Mouse (Mus musculus): ENCODE measurements around the gene Il4i1. TPM values are rescaled to one million over a fixed set of nuclear protein-coding genes. Genes with fewer than 3 reads are reported as not detected.

Gene Il4i1
- polyA plus RNA-seq, 2 experiments, result 0.22 to 0.40 TPM

DNA sequence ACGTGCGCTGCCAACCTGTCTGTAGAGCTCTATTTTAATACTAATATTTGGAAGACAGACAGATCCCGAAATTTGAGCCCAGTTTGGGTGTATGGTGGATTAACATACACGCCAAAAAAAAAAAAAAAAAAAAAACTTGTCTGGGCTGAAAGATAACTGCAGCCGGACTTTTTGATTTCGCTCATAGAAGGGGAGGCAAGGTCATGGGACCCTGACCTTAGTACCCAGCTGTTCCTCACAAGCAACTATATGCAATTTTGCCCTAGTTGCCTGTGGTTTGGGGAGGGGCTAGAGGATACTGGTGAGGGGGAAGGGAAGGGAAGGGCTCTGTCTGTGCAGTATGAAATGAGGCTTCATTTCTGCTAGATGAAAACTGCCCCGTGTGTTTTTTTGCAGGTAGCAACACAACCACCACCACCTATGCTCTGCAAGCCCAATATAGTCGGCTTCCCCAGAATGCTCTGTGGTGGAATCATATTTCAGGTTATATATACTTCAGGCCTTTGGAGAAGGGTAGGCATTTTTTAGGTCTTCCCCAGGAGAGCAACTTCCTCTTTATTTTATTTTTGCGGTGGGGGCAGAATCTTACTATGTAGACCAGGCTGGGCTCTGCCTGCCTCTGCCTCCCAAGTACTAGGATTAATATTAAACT, 40.2 kb downstream of the Il4i1 start:
- no peak for ATAC-seq (ENCODE audit: insufficient read depth)

DNA sequence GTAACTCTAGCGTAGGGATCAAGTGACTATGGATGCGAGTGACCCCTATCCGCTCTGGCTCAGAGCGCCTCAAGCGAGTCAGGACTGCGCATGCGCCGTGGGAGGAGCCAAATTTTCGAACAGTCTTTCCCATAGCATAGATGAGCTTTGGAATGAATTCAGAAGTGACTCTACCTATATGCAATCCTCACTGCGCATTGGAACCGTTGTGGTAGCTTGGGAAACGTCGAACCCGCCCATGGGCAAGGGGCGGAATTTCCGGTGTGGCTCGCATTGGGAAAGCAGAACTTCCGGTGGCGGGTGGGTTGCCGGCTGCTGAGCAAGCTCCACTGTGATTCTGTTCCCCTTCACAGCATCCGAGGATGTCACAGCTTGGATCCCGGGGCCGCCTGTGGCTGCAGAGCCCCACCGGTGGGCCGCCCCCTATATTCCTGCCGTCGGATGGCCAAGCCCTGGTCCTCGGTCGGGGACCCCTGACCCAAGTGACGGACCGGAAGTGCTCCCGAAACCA, 40.9 kb downstream of the Il4i1 start, which contains the start of gene Pnkp:
TSS of gene Pnkp (plus strand) at position 98 of the 511 bp plus-strand sequence.
- H3K36me3 ChIP-seq (replicated peaks; ENCODE audit: control insufficient read depth, insufficient read depth, low read depth), result no peaks in the 10 kb centered on the region; the same call in 1 of the 2 replicates
- peak; percentile 74 to 81 (median 76) for DNase-seq (ENCODE audit: low read depth in 3 of 3, low spot score in 3 of 3)
- peak within 1 kb of the TSS; percentile 83 for H3K9ac ChIP-seq (replicated peaks)
- ATAC-seq (ENCODE audit: insufficient read depth), result peak; percentile 40
- H3K4me1 ChIP-seq (replicated peaks; ENCODE audit: control insufficient read depth in 2 of 2, insufficient read depth in 2 of 2, low read length in 1 of 2), result peaks cover 27 to 28% of the 10 kb centered on the region in 2 experiments
- H3K4me3 ChIP-seq (ENCODE audit: insufficient read depth in 1 of 2, low read depth in 2 of 2, low read length in 2 of 2), result peak within 1 kb of the TSS; percentile 89 to 96
- no peaks in the 10 kb centered on the region for H3K9me3 ChIP-seq (ENCODE audit: control insufficient read depth, low read length)
- no peaks in the 10 kb centered on the region for H3K27me3 ChIP-seq (ENCODE audit: control insufficient read depth, insufficient read depth, low read length)
- peak within 1 kb of the TSS; percentile 92 for H3K27ac ChIP-seq
- H3K4me2 ChIP-seq (ENCODE audit: low read depth), result peak within 1 kb of the TSS; percentile 83
- WGBS (ENCODE audit: insufficient replicate concordance), result under 1% methylated on average over 32 of the region's 32 CpGs
- TF ChIP-seq CTCF (IDR thresholded peaks at IDR 0.05; ENCODE audit: low read depth) (peak; percentile 18; the same call in 1 of the 2 replicates), EP300 (IDR thresholded peaks at IDR 0.05; ENCODE audit: low read depth) (no peak)

More for the DNA sequence above, 40.2 kb downstream of the Il4i1 start:
- H3K4me2 ChIP-seq (ENCODE audit: low read depth), result peak overlapping the region; percentile 83
- peak overlapping the region; percentile 83 for H3K9ac ChIP-seq (replicated peaks)
- H3K4me3 ChIP-seq (ENCODE audit: insufficient read depth in 1 of 2, low read depth in 2 of 2, low read length in 2 of 2), result peak overlapping the region; percentile 89 to 96
- TF ChIP-seq CTCF (IDR thresholded peaks at IDR 0.05; ENCODE audit: low read depth) (no peak), EP300 (IDR thresholded peaks at IDR 0.05; ENCODE audit: low read depth) (0 out of 2 replicates have a peak, but pooled peaks have one; percentile 46)
- no peaks in the 10 kb centered on the region for H3K9me3 ChIP-seq (ENCODE audit: control insufficient read depth, low read length)
- DNase-seq (ENCODE audit: low read depth in 3 of 3, low spot score in 3 of 3), result peak in 2 of 3 experiments; percentile 41 to 42
- H3K36me3 ChIP-seq (replicated peaks; ENCODE audit: control insufficient read depth, insufficient read depth, low read depth), result no peaks in the 10 kb centered on the region; the same call in 1 of the 2 replicates
- WGBS (ENCODE audit: insufficient replicate concordance), result 14% methylated on average over 9 of the region's 9 CpGs
- peak overlapping the region; percentile 92 for H3K27ac ChIP-seq
- peaks cover 28 to 31% of the 10 kb centered on the region in 2 experiments for H3K4me1 ChIP-seq (replicated peaks; ENCODE audit: control insufficient read depth in 2 of 2, insufficient read depth in 2 of 2, low read length in 1 of 2)
- H3K27me3 ChIP-seq (ENCODE audit: control insufficient read depth, insufficient read depth, low read length), result no peaks in the 10 kb centered on the region

DNA sequence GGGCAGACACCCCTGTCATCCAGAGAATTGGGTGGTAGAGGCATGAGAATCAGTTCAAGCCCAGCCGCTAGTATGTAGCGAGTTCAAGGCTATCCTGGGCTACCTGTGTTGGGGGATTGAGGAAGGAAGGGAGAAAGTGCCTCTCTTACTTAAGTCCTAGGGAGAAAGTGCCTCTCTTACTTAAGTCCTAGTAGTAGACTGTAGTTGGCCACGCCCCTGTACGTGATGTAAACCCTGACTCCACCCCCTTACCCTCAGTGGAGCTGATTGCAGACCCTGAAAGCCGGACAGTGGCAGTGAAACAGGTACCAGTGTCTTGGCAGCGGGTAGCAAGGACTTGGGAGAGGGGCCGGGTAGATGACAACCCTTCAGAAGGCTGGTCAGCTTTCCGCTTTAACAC, 41.7 kb downstream of the Il4i1 start:
- H3K9me3 ChIP-seq (ENCODE audit: control insufficient read depth, low read length), result no peaks in the 10 kb centered on the region
- 22% methylated on average over 8 of the region's 8 CpGs for WGBS (ENCODE audit: insufficient replicate concordance)
- TF ChIP-seq CTCF (IDR thresholded peaks at IDR 0.05; ENCODE audit: low read depth) (no peak), EP300 (IDR thresholded peaks at IDR 0.05; ENCODE audit: low read depth) (no peak)
- no peaks in the 10 kb centered on the region for H3K27me3 ChIP-seq (ENCODE audit: control insufficient read depth, insufficient read depth, low read length)
- DNase-seq (ENCODE audit: low read depth in 3 of 3, low spot score in 3 of 3) (peak; percentile 74 to 77 (median 75)), ATAC-seq (ENCODE audit: insufficient read depth) (no peak)
- H3K4me3 ChIP-seq (ENCODE audit: insufficient read depth in 1 of 2, low read depth in 2 of 2, low read length in 2 of 2), result peak overlapping the region; percentile 89 to 96
- H3K9ac ChIP-seq (replicated peaks), result peak overlapping the region; percentile 83
- H3K4me1 ChIP-seq (replicated peaks; ENCODE audit: control insufficient read depth in 2 of 2, insufficient read depth in 2 of 2, low read length in 1 of 2), result peaks cover 27 to 28% of the 10 kb centered on the region in 2 experiments
- peaks cover 4% of the 10 kb centered on the region; the same call in 1 of the 2 replicates for H3K36me3 ChIP-seq (replicated peaks; ENCODE audit: control insufficient read depth, insufficient read depth, low read depth)
- peak overlapping the region; percentile 83 for H3K4me2 ChIP-seq (ENCODE audit: low read depth)
- peak overlapping the region; percentile 92 for H3K27ac ChIP-seq

DNA sequence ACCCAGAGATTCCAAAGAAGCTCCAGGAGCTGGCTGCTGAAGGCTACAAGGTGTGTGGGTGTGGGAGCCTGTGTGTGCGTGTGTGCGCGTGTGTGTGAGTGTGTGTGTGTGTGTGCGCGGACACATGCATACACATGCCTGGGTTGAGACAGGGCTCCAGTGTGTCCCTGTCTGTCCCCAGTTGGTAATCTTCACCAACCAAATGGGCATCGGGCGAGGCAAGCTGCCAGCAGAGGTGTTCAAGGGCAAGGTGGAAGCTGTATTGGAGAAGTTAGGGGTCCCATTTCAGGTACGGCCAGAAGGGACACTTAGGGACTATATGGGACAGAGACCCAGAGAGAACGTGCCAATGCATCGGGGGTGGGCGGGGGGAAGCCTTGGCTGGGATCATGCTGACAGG, 43.7 kb downstream of the Il4i1 start:
- DNase-seq (ENCODE audit: low read depth in 3 of 3, low spot score in 3 of 3) (no peak), ATAC-seq (ENCODE audit: insufficient read depth) (no peak)
- WGBS (ENCODE audit: insufficient replicate concordance), result 79% methylated on average over 11 of the region's 11 CpGs
- H3K36me3 ChIP-seq (replicated peaks; ENCODE audit: control insufficient read depth, insufficient read depth, low read depth), result peaks cover 10% of the 10 kb centered on the region
- no peak overlapping the region for H3K27ac ChIP-seq
- no peak overlapping the region for H3K4me3 ChIP-seq (ENCODE audit: insufficient read depth in 1 of 2, low read depth in 2 of 2, low read length in 2 of 2)
- TF ChIP-seq CTCF (IDR thresholded peaks at IDR 0.05; ENCODE audit: low read depth), result no peak
- TF ChIP-seq EP300 (IDR thresholded peaks at IDR 0.05; ENCODE audit: low read depth), result no peak
- H3K4me1 ChIP-seq (replicated peaks; ENCODE audit: control insufficient read depth in 2 of 2, insufficient read depth in 2 of 2, low read length in 1 of 2), result peaks cover 22 to 26% of the 10 kb centered on the region in 2 experiments
- H3K9me3 ChIP-seq (ENCODE audit: control insufficient read depth, low read length), result no peaks in the 10 kb centered on the region
- H3K4me2 ChIP-seq (ENCODE audit: low read depth), result no peak overlapping the region
- H3K9ac ChIP-seq (replicated peaks), result no peak overlapping the region
- no peaks in the 10 kb centered on the region for H3K27me3 ChIP-seq (ENCODE audit: control insufficient read depth, insufficient read depth, low read length)
